Mouse (Mus musculus) cerebellum, adult 18-20 months (tissue): ENCODE results near the gene Kat2b.
A peak's percentile ranks its signal among the peaks of the same experiment; 100 is the strongest.
"Not testable (repeated sequence)": the region's sequence is repeated elsewhere in the genome, so short reads cannot be mapped to it uniquely, and the experiment has no call there.

ENCODE experiments used
- DNase-seq, 2 experiments: peaks; one replicate each; pipeline ENCODE4 v3.0.0; 2021

Gene Kat2b

DNA sequence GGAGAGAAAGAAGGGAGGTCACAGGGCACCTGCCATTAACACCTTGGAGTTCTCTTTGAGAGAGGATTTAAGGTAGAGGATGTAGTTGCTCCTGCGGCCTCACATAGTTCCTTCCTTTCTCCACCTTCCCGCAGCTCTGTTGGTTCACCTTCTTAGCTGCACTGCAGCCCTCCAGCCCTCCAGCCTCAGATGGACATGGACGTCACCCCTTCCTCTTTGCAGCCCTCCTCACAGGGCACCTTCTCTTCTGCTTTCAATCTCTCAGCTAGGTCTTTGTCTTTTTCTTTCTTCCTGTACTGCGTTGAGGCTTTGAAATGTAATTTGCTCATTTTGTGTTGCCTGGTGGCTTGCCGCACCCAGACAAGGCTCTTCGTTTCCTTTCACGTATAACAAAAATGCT lies 36.6 kb downstream of the Kat2b start:
- DNase-seq = not testable (repeated sequence)

DNA sequence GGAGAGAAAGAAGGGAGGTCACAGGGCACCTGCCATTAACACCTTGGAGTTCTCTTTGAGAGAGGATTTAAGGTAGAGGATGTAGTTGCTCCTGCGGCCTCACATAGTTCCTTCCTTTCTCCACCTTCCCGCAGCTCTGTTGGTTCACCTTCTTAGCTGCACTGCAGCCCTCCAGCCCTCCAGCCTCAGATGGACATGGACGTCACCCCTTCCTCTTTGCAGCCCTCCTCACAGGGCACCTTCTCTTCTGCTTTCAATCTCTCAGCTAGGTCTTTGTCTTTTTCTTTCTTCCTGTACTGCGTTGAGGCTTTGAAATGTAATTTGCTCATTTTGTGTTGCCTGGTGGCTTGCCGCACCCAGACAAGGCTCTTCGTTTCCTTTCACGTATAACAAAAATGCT lies 39.4 kb downstream of the Kat2b start:
- DNase-seq = not testable (repeated sequence)

DNA sequence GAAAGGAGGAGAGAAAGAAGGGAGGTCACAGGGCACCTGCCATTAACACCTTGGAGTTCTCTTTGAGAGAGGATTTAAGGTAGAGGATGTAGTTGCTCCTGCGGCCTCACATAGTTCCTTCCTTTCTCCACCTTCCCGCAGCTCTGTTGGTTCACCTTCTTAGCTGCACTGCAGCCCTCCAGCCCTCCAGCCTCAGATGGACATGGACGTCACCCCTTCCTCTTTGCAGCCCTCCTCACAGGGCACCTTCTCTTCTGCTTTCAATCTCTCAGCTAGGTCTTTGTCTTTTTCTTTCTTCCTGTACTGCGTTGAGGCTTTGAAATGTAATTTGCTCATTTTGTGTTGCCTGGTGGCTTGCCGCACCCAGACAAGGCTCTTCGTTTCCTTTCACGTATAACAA lies 42.3 kb downstream of the Kat2b start:
- not testable (repeated sequence) for DNase-seq

DNA sequence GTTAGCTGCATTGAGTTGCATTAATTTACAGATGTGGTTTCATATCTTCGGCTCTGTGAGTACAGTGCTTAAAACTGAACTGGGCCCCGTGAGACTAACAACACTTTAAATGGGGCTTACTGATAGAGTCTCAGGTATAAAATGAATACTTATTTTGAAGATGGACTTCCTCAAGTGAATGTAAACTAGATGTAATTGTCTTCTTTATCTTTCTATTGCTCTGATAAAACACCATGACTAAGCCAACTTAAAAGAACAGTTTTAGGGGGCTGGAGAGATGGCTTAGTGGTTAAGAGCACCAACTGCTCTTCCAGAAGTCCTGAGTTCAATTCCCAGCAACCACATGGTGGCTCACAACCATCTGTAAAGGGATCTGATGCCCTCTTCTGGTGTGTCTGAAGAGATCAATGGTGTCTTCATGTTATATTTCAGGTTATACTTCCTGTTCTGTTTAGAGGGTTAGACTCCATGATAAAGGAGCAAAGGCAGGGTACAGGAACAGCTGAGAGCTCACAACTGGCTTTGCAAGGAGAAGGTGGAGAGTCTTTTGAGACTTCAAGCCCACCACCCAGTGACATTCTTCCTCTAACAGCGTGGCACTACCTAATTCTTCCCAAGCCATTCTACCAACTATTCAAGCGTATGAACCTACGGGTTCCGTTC lies 50.8 kb downstream of the Kat2b start:
- DNase-seq = no peak

DNA sequence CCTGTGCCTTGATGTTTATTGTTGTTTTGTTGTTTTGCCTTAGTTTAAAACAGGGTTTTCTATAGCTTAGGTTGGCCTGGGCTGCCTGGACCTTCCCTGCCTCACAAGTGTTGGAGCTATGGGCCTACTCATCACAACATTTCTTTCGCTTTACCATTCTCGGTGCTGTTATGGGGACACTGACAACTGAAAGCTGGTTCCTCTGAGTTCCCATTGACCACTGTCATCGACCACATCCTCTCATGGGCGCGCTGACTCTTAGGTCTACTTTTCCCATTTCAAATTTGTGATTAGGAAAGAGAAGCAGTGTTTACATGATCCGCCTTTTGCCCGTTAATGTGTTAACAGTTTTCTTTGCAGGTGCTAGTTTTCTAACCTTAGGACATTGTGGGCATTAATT lies 51.7 kb downstream of the Kat2b start:
- no peak for DNase-seq

DNA sequence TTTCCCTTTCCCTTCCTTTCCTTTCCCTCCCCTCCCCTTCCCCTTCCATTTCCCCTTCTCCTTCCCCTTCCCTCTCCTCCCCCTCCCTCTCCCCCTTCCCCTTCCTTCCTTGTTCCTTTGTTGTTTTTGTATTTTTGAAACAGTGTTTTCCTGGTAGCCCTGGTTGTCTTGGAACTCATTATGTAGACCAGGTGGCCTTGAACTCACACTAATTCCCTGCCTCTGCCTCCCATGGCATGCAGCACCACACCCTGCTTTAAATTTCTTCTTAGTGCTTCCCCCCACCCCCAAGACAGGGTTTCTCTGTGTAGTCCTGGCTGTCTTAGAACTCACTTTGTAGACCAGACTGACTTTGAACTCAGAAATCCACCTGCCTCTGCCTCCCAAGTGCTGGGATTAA lies 52.7 kb downstream of the Kat2b start:
- no peak for DNase-seq

DNA sequence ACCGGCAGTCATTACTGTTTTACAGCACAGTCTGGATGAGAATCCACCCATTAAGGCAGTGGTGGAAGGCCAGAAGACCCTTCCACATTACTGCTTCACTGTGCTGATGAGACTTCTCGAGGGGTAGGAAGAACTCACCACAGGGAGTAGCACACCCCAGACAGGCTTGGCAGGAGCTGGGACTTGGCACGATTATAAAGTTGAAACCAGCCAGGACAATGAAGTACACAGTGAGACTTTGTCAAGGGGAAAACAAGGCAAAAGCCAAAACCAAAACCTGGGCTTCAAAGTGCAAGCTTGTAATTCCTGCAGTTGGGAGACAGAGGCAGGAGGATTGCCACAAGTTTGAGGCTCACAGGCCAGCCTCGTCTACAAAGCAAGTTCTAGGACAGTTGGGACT lies 54.0 kb downstream of the Kat2b start:
- peak in 1 of 2 experiments; percentile 26 for DNase-seq

DNA sequence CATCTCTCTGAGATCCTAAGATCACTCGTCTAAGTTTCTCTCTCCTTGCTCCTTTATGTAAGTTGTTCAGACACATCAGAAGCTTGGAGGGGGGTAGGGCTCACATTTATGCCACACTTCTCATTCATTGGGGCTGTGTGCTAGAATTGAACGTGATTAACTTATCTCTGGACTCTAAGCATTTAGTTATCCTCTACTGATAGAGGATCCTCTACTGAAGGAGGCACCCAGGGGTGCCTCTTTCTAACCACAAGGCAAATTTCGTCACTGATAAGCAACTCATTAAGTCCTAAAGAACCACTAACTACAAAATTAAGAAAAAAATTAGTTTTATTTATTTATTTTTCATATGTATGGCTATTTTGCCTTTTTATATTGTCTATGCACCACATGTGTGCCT lies 55.5 kb downstream of the Kat2b start:
- no peak for DNase-seq

DNA sequence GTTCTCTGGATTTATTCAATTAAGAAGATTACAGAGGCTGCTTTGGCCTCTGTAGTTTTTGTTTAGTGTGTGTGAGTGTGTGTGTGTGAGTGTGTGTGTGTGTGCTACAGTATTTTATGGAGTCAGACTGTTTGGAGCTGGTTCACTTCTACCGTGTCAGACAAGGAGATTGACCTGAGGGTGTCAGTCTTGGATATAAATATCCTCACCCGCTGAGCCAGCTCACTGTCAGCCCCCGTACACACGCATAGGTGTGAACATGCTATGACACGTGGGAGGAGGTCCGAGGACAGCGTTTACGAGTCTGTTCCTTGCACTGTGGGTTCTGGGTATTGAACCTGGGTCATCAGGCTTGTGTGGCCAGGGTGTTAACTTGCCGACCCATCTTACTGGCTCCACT lies 57.1 kb downstream of the Kat2b start:
- DNase-seq = no peak

DNA sequence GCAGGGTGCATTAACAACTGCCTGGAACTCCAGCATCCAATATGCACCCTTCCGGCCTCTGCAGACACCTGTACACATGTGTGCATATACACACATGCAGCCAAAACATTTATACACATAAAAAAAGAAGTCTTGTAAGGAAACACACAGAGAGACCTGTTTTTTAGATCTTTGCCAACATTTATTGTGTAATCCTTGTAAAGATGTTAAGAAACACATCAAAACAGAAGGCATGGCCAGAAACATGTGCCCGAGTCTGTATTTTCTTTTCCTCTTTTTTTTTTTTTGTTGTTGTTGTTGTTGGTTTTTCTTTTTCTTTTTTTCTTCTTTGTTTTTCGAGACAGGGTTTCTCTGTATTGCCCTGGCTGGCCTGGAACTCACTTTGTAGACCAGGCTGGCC lies 59.5 kb downstream of the Kat2b start:
- DNase-seq = no peak

DNA sequence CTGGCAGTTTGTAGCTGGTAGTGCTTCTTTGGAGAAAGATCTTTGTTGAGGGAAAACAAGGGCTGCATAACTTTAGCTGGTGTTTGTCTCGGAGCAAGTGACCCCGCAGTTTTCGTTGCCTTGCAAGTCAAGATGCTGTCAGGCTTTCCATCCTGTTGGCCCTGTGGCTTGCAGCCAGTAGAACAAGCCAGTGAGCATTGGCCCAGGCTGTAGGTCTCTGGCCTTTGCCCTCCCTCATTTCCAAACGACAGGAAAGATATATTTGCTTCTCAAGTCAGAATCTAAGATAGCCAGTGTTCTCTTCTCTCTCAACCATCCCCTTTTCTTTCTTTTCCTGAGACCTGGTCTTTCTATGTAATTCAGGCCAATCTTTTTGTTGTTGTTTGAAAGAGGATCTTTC lies 60.8 kb downstream of the Kat2b start:
- DNase-seq = peak; percentile 35 to 46

DNA sequence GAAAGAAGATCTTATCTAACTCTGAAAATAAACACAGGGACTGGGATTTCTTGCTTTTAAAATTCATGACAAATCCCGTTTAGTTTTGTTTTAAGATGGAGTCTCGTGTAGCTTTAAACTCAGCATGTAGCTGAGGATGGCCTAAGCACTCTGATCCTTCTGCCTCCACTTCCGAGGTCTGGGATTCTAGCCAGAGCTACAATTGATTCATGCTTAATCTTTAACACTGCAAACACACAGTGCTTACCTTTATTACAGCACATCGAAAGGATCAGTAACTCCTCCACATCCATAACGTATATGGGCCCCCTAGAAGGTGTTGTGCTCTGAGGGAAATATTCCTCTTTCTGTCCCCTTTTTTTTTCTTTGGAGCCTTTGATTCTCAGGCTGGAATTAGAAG lies 61.5 kb downstream of the Kat2b start:
- peak; percentile 32 to 48 for DNase-seq

DNA sequence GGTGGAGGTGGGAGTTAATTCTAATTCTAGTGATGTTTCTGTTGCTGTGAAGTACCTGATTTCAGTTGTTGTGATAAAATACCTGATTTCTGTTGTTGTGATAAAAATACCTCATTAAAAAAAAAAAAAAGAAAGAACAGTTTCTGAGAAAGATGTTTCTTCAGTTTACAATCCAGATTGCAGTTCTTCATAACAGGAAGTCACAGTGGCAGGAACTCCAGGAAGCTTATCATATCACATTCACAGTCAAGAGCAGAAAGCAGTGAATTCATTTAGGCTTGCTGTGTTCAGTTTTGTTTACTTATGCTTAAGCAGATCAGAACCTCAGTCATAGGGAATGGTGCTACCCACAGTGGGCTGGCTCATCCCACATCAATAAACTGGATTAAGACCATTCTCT lies 64.7 kb downstream of the Kat2b start:
- DNase-seq = no peak

DNA sequence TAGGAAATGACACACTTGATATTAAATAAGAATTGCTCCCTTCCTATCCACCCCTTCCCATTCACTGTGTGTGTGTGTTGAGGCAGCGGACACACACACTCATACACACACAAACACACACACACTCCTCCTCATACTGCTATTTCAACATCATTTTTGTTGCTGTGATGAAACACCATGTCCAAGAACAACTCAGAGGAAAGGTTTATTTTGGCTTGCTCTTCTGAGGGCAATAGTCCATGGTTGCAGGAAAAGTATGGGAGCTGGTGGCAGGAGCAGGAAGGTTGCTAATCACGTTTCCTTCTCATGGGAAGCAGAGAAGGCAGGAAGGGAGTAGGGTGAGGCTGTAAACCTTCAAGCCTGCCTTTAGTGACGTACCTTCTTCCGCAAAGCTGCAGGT lies 76.7 kb downstream of the Kat2b start:
- no peak for DNase-seq

DNA sequence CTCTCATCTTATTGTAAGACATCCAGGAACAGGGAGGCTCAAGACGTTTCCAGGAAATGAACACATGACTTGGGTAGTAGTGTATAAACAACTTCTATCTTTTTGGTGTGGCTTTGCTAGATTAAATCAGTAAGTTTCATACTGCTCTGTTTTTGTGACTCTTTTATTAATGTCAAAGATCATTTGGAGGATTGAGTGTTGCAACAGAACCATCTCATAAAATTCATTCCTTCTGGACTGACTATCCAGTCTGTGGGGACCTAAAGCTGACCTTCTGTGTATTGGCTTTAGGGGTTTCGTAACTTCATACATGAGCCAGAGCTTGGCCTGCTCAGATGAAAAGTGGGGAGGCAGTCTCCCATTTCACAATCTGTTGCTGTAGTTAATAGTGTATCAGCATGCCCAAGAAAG lies 83.6 kb downstream of the Kat2b start:
- DNase-seq = no peak

DNA sequence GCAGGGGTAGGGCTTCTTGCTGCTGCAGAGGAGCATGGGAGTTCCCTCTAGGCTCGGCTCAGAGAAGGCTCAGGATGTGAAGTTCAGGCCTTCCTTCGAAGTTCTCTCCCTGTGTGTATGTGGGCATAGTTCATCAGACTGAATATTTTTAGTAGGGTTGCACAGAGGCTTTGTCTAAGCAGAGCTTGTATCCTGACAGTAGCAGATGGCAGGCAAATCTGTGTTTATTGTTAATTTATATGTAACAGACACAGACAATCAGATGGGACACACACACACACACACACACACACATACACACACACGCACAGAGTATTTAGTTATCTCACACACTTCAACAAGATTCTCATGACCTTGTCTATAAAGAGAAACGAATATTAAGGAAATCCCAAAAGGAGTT lies 87.9 kb downstream of the Kat2b start:
- DNase-seq = no peak

DNA sequence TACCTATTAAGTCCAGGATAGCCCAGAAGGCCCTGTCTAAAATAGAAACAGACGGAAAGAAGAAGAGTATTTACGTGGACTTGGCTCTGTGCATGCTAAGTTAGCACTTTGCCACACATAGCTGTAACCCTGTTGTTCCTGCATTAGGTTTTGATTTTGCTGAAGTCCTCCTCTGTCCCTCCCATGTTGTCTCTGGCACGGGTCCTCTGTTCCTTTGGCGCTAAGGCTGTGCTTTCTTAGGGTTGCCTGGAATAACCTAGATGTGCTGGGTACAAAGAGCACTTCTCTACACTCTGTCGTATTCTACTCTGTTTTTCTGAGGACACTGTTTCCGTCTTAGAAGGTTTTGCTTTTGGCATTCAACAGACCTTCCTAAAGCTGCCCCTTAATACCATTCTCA lies 88.4 kb downstream of the Kat2b start:
- DNase-seq = no peak

DNA sequence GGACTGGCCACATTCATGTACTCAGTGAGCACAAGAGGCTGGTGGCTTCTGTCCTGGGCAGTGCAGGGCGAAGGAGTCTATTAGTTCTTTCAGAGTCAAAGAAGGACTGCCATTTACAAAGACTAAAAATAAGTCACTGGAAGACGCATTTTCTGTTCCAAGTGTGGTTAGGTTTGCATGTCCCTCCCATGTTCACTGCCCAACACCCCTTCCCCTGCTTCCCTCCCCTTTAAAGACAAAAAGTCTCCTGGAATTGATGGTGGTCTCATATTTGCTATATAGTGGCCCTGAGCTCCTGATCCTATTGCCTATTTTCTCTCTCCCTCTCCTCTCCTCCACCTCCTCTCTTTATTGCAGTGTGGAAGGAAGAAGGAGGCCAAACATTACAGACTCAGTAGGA lies 89.3 kb downstream of the Kat2b start:
- no peak for DNase-seq

DNA sequence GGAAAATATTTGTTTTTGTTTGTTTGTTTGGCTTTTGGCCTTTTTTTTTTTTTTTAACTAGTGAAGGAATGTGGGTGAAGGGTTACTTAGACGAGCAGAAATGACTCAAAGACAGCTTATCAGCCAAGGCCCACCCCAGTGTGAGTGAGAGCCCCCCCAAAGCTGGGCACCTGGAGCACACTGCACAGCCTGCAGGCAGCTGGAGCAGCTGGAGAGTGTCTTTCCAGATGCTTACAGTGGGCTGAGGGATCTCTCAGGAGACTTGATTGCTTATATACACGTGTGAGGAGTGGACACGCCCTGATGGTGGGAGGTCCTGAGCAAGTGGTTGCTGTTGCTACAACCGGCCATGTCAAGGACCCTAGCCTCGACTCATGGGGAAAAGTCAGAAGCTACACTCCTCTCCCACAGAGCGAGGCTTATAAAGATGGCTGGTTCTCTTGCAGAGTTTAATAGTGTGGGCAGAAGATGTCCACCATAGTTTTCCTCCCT lies 89.8 kb downstream of the Kat2b start:
- DNase-seq = no peak

DNA sequence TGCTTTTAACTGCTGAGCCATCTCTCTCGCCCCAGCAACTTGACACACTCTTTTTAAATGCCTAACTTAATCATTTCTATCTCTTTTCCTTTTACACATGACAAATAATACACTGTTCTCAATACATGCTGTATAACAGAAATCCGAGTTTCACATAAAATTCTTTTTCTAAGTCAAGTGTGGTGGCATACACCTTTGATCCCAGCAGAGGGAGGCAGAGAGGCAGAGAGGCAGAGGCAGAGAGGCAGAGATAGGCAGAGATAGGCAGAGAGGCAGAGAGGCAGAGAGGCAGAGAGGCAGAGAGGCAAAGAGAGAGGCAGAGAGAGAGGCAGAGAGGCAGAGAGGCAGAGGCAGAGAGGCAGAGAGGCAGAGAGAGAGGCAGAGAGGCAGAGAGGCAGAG lies 90.7 kb downstream of the Kat2b start:
- peak; percentile 29 to 53 for DNase-seq

DNA sequence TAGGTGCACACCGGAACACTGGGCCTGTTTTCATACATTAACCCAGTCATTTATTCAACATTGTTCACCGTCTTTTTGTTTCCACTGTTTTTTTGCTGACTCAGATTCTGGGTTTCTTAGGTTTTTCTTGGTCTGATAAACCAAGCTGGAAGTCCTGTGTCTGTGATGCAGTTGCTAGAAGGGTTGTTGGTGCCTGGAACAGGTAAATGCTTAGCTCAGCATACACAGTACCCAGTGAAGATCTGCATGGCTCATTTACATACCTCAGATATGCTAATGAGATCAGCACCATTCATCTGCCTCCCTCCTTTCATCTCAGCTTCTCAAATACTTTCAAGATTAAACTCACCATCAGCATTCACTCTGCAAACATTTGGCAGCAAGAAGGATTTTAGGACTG lies 92.0 kb downstream of the Kat2b start:
- no peak for DNase-seq

DNA sequence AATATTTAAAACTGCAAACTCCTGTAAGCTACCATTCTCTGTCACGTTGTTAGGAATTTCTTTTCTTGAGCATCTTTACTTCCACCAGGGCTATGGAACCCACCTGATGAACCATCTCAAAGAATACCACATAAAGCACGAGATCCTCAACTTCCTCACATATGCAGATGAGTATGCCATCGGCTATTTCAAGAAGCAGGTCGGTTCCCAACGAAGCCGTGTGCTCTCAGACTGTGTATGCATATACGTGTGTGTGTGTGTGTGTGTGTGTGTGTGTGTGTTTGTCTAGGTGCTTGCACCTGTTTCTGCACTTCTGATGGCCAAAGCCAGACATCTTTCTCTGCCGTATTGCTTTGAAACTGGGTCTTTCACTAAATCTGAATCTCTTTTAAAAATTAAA lies 92.6 kb downstream of the Kat2b start:
- DNase-seq = no peak

DNA sequence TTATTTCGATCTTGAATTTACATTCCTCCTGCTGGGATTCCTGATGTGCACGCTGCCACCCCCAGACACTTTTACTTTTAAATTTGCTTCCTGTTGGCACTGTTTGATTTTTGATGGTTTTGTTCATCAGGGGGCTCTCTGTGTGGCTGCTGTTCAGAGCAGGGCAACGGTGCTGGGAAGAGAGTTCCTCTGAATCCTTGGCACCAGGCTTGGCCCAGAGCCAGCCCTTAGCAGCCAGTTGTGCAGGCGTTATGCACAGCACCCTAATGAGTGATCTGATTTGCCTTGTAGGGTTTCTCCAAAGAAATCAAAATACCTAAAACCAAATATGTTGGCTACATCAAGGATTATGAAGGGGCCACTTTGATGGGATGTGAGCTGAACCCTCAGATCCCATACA lies 93.1 kb downstream of the Kat2b start:
- DNase-seq = peak; percentile 23 to 38

DNA sequence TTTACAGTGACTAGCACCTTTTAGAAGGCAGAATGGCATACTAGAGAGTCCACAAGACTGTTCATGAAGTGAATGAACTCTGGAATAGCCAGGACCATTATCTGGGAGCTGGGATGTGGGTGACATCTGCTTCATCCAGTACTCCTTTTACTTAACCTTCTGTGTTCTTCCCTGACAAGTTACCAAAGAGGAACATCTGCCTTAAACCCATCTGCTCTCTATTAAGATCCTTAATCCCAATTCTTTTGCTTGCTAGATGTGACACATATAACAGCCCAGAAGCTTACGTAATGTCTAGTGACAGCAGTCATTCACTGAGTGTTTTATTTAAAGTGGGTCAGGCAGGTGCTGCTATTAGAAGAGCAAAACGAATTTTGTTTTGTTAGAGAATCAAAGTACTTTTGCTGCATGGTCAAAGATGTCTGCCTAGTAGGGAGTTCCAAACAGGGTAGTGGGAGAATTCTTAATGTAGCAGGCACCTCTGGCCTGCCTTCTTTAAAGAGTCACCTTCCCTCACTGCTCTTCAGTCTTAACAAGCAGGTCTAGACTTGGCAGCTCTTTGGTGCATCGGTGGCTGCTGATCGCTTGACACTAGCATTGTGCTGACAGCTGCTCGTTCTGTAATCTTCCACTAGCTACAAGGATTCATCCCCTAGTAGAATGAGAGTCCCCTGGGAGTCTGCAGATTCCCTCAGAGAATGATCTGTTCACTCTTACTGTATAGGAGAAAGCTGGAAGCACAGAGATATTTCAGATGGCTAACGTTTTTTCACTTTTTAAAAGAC lies 94.6 kb downstream of the Kat2b start:
- peak in 1 of 2 experiments; percentile 27 for DNase-seq

DNA sequence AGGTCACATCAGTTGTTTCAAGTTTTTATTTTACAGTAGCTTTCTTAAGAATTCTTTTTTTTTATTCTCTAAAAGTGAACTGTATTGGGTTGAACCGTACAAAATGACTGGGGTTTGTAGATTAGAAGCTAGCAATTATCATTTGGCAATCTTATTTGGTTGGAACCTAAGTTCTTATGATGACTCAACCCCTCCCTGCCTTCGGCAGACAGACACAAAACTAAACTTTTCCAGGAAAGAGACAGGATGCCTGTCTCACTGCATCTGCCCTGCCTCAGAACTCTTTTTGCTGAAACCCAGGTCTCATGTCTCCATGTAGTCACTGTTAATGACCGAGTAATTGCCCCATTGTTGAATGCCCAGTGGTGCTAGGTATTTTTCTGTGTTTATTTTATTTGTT lies 97.6 kb downstream of the Kat2b start:
- DNase-seq = no peak
